Mouse (Mus musculus): ENCODE measurements at regions not wholly inside any gene's neighbourhood (a gene's known extent, or its start where the extent isn't known, plus 50 kb on each side); places are given as distances from the start of the nearest gene placed in this dataset.
A peak's percentile ranks its signal among the peaks of the same experiment; 100 is the strongest.

DNA sequence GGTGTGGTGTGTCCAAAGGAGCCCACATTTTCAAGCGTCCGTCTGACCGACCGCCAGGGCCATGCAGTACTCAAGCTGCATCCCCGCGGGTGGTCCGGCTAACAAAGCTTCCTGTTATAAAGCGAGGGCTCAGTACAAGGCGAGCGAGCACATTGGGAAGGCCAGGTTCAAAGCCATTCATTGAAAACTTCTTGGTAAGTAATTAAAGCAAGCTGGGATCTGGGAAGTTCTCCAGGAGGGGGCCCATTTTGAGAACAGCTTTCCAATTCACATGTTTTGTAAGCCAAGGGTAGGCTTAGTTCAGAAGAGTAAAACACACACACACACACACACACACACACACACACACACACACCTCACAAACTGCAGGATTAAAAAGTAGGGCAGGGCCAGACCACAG lies 57.3 kb upstream of the Prep start:
- DNase-seq, result no peak

- no peak for DNase-seq
These were observed 57.8 kb upstream of the Prep start for GRCm38 (mm10) chr10:45009235-45009634.

DNA sequence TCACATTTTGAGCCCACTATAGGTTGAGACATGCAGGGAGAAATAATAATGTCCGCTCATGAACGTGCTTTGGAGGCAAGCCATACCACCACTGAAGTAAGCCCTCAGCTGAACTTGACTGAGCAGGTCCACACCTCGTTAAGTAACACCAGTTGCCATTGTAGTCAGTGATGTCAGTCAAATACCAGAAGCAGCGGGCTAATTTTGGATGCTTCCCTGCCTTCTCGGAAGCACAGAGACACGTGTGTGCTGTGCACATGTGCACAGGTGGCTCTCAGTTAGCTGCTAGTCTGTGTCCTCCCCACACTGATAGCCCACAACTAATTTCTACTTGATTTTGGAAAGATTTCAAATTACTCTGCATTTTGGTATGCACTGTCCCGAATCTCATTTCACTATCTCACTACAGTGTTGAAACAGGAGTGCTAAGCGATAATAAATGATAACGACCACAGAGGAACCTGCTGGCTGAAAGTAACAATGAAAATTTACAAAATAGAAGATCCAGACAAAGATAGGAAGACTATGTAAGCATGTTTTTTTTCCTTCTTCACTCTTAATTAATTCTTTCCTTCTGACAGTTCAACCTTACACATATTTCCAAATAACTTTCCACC lies 62.9 kb upstream of the Prep start:
- no peak for DNase-seq

- no peak for DNase-seq
These were observed 63.7 kb upstream of the Prep start for GRCm38 (mm10) chr10:45003344-45003681.

DNA sequence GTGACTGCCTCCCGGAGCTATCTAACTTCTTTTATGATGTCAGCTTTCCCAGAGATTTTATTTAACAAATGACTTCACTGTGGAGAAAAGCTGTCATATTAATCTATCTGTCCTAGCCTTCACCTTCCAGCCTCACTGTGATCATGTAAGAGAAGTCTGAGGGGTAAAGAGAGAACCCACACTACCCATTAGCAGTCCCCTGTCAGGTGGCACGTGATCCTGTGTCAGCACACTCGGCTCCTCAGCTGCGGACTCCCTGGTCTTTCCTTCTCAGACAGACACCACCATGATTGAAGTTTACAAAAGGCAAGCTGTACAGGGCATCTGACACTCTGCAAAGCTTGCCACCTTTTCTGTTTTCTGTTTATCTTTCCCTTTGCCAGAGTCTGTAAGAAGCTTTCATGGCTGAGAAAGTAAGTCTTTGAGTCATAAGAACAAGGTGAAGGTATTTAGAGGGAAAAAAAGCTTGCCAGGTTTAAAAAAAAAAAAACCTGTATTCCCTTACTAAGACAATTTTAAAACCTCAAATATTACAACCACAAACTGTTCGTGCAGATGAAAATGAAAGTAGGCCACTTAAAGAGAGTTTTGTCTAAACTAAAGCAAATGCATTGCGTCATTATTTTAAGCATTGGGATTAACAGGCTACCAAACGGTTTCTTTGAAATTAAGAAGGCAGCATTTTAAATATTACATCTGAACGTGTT lies 64.2 kb upstream of the Prep start:
- DNase-seq, result no peak

DNA sequence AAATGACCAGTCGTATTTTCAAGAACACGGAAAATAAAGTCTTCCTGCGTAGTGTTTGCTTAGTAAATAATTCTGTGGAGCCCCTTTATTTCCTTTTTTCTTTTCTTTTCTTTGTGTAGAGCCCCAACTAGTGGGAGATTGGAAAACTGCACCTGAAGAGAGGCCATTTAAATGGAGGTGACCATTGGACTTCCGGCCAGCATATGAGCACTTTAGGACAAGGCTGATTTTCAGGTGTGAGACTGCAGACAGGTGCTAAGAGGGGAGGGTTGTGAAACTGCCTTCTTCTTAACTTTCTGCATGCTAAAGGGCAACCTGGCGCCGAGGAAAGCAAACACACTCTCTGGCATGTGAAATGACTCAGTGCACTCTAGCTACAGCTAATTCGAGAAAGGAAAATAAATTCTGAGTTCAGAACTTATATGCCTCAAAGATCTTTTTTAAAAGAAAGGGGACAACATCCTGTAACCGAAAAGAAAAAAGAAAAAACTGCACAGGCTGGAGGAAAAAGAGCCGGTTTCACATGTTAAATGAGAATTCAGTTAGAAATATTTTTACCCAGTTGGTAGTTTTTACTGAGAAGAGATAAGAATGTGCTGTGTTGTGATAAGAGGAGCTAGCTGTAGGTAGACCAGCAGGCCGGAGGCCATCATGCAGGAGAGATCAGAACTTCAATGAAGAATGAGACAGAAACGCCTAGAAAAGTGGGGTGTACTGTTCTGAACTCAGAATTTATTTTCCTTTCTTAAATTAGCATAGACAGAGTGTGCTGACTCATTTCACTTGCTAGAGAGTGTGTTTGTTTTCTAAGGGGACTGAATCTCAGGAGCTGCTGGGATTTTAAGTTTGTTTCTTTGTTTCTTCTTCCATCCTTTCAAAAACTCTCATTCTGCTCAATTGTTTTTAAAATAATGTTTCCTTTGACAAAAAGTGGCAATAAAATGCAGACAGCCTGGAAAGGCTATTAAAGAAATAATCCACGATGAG lies 65.8 kb upstream of the Prep start:
- DNase-seq, result peak; percentile 8

DNA sequence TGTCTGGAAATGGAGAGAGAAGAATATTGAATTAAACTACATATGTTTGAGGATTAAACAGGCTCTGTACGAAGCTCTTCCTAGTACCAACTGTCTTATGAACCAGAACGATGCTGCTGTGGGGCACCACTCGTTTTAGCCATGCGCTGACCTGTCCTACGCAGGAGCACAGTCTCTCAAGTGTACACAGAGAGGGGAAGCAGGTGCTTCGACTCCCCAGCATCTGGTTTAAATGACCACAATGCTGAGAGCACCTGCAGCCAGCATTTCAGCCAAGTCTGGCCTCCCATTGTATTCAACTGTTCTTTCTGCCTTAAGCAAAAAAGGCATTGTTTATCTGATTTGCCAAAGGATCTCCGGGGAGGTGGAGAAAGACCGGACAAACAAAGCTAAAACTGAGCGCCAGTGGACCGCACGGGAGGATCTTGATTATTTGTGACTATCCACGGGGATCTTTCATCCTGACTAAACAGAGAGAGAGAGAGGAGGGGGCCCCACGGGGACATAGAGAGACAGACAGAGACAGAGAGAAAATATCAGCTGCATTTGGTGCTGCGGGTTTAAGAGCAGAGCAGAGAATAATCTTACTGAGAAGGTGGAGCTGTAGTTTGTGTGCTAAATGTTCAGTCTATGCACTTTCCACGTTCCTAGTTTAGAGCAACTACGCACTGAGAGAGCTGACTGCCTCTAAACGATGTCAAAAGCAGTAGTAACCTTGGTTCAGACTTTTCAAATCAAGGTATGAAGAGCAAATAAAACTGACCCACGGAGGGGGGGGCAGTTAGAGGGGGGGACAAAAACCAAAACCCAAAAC lies 66.8 kb upstream of the Prep start:
- no peak for DNase-seq

- no peak for DNase-seq
These were observed 69.1 kb upstream of the Prep start for GRCm38 (mm10) chr10:44997906-44998289.

GRCm38 (mm10) chr10:44997184-44997905 lies 69.7 kb upstream of the Prep start:
- no peak for DNase-seq

DNA sequence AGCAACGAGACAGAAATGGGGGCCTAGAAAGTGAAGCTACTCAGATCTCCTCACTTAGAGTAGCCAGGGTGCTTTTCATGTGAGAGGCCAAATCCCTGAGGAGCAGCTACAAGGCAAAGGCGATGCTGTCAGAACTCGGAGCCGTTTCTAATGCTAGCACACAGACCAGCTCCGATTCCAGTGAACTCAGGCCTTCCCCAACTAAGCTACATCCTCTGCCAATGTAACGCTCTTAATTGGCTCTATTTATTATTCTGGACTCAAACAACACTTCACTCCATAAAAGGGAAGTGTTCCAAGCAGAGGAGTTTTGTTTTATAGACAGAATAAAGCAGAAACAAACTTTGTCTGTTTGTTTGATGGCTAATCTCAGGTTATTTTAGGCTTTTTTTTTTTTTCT lies 71.2 kb upstream of the Prep start:
- no peak for DNase-seq

DNA sequence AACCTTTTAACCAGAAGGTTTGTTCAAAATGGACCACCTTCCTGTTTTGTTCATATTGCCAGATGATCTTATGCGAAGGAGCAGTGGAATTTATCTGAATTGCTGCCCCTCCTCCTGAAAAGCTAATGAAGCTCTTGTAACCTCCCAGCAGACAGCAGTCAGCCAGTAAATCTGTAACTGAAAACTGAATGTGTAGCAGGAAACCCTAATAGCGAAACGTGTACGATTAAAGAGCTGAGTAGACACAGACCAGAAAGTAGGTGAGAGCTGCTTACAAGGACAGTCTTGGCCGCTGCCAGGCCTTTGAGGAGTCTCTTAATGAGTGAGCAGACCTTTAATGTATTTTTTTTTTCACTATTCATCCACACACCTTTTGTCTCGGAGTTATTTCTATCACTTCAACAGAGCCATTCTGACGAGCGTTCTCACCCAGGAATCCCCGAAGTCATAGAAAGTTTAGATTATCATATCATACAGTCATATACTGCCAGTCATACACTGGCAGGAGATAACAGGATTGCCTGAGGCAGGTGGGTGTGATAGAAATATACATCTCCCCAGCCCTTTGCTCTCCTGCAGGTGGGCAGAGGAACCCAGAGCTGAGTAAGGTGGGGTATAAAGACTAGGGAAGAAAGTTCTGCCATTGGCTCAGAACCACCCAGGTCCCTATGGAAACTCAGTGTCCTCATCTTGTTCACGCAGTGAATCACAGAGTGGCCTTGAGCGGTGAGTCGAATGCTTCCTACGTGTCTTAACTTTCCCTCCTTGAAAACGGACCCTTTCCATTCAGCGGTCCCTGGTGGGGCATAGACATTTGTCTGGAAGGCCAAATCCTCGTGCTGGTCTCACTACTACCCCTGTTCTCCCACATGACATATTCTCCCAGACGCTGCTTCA lies 72.4 kb upstream of the Prep start:
- no peak for DNase-seq

- DNase-seq, result no peak
These were observed 73.3 kb upstream of the Prep start for GRCm38 (mm10) chr10:44993470-44994260.

DNA sequence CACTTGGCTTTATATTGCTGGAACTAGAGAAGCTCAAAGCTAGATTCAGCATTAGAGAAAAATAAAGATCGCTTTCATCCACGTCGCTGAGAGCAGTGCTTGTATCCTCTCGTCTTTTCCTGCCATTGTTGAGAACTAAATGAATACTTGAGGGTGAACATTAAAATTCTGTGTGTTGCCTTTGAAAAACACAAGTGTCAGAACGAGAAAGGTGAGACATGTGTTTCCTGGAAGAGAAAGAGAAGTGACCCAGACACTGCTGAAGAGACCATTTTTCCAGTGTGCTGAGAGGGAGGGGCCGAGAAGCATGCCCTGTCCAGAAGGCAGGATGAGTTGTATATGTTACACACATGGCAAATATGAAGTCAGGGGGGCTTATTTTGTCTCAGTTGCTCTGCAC lies 77.5 kb upstream of the Prep start:
- DNase-seq, result no peak

- no peak for DNase-seq
These were observed 78.2 kb upstream of the Prep start for GRCm38 (mm10) chr10:44988756-44989155.

DNA sequence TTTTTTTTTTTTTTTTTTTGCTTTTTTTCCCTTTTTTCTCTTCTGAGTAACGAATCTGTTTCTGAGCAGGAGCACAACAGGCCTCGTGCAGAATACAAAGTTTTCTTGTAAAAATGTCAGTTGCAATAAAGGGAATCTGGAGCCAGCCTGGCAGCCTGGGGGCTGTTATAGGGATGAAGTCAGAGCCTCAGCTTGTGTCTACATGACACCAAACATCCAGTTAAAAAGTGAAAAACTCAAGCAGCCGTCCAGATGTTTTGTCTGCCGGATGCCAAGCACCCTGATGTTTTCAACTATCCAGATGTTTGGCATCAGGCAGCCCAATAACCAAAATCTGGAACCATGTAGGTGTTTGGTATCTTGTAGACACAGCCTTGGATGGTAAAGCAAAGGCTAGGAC lies 79.4 kb upstream of the Prep start:
- DNase-seq, result no peak

DNA sequence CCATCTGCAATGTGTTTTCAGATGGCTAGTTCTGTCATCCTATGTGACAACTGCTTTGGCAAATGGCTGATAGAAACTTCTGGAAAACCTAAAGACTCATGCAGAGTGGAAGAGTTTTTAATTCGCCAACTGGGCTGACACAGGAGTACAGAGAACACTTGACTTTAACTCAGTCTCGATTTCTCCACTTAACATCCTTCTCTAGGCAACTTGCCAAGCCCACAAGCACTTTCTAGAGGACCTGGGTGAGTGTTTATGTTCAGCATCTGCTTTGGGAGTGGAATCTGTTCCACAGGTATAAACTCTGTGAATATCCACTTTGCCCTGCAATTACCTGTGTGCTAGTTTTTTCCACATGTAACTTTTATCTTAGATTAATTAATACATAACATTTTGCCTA lies 85.1 kb upstream of the Prep start:
- DNase-seq, result no peak

DNA sequence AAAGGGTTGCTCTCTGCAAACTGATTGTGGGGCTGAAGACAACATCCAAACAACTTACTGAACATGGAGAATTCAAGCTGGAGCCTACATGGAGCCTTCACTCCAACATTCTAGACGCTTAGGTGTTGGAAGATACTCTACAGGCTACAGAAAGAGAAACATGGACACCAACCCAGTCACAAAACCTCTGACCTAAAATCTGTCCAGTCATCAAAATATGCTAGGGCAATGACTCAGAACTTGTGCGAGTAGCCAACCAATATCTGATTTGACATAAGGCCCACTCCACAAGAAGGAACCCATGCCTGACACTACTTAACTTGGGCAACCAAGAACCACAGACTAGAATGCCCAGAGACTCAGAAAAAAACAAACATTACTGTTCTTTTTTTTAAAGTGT lies 90.2 kb upstream of the Prep start:
- no peak for DNase-seq

DNA sequence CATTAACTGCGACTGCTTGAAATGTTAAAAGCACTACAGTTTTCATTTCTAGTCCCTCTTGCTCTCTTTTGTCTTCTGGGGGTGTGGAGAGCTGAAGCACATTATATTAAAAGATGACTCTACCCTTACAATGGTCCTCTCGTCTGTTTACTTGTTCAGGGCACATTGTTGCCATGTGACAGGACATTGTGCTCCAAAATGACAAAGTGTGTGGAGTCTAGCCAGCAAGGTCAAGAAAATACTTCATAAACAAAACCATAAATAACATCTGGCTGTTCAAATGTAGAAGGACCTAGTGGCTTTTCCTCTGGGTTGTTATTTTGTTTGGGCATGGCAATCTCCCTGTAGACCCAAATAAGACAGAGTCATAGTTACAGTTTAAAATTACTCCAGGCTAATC lies 95.1 kb upstream of the Prep start:
- DNase-seq, result no peak

GRCm38 (mm10) chr10:44959968-44960367 lies 107.0 kb upstream of the Prep start:
- no peak for DNase-seq

- no peak for DNase-seq
These were observed 121.7 kb upstream of the Prep start for GRCm38 (mm10) chr10:44945205-44945725.

Data from cerebellum, adult 11 months (tissue).